Mouse (Mus musculus) embryo, embryonic 10.5 days (tissue): ENCODE data around the gene Il13.

Experiments
- DNase-seq: peaks from one replicate; pipeline ENCODE4 v3.0.0-alpha.2; 2015; ENCODE audit warnings: low spot score

Gene Il13

GRCm38 (mm10) chr11:53634556-53634955, at the start of gene Il13:
TSS of gene Il13 (minus strand) at chr11:53634702.
- no peak for DNase-seq

DNA sequence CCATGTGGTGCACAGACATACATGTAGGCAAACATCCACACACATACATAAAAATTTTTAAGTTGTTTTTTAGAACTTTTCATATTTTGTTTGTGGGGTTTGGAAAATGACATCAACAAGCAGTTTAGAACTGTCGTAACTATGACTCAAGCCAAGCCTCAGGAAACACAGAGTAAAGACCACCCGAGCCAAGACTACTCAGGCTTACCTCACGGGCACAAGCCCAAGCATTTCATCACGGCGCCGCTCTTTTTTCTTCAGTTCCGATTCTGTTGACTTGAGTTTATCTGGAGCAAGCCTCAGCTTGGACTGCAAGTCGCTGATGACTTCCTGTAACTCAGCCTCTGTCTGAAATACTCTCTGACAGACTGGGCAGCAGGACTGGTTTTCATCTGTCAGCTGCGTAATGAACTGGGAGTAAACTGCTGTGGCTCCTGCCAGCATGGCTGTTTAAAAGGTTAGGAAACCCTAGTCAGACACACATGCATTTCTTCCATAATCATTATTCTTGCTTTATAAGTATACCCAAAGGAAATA, 48.6 kb upstream of the Il13 start:
- no peak for DNase-seq

GRCm38 (mm10) chr11:53682170-53682569, 47.7 kb upstream of the Il13 start:
- DNase-seq: no peak

DNA sequence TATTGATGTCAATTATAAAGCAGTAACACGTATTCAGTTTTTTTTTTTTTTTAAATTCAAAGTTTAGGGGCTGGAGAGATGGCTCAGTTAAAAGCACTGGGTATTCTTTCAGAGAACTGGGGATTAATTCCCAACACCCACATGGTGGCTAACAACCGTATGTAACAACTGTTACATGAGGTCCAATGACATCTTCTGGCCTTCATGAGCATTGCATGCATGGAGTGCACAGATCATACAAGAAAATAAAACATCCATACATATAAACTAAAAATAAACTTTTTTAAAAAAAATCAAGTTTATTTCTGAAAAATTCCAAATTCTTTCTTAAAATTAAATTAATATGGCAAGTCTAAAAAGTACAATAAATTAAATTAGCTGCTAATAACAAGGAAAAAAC, 47.2 kb upstream of the Il13 start:
- DNase-seq: no peak

DNA sequence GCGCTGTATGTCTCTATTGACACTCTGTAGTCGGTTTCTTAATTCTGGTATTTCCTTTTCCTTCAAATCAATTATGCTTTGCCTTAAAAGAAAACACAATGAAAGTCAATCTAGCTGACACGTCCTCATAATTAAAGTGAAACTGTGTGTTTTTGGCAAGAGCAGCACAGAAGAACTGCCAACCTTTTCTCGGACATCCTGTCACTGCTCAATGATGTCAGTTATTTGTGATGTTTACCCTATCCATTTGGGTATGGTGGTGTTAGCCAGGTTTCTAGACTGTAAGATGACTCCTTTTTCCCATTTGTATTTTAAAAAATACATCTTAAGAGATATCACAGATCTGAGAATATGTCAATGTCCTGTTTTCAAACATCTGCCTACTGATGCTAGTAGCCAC, 45.6 kb upstream of the Il13 start:
- no peak for DNase-seq

- DNase-seq: no peak
These were observed 36.9 kb upstream of the Il13 start for GRCm38 (mm10) chr11:53671414-53671813.

DNA sequence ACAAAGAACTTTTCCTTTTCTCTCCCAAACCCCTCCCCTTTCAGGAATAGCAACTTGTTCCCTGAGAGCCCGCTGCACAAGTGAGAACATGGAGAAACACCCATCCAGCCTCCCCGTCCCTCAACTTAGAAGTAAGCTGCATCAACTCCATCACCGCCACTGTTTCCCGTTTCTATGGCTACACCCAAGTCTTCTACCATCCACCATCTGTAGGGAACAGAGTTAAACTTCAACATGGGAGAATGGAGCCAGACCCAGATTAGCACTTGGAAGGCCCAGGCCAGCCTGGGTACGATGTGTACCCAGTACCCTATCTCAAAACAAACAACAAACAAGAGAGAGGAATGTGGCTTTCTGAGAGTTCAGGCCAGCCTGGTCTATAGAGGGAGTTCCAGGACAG, 29.6 kb upstream of the Il13 start:
- DNase-seq: no peak

- no peak for DNase-seq
These were observed 28.5 kb upstream of the Il13 start for GRCm38 (mm10) chr11:53662794-53663674.

GRCm38 (mm10) chr11:53657828-53658227, 23.3 kb upstream of the Il13 start:
- no peak for DNase-seq

DNA sequence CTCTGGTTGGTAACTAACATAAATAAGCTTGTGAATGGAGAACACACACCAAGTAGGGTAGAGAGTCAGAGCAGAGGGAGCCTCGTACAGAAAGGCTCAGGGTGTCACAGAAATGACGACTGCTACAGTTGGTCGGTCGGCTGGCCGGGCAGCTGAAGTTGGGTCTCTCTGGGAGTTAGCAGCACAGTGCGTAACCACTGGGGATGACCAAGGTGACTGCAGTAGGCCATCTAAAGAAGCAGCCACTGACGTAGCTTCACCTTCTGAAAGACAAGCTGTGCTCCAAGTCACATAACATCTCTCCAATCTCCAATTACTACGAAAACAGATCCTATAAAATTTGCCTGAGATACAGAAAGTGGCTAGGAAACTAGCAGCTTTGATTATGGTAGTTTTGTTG, 22.9 kb upstream of the Il13 start:
- no peak for DNase-seq

DNA sequence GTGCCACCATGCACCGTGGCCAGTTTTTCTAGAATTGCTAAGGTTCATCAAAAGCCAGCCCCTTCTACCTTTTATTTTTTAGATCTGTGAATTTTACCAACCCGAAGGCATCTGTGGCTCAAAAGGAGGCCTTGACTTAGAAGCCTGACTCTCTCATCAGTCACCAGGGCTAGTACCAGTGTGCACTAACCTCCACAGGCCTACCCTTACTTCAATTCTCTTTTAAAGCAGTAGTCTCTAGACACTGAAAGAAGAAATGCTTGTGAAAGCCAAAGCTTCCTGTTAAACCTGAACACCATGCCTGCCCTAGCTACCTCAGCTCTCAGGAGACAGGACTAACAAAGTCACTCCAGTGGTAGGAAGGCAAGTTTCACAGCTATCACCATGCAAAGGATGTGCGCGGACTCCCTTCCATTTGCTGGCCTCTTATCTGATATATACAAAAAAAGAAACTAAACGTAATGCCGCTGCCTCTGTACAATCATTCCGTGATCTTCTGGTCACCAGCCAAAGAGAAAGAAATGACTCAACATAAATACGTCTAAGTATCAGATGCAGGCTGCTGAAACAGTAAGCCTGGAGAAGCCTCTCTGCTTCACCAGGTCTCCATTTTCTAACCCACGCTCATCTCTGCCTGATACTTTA, 22.2 kb upstream of the Il13 start:
- no peak for DNase-seq

DNA sequence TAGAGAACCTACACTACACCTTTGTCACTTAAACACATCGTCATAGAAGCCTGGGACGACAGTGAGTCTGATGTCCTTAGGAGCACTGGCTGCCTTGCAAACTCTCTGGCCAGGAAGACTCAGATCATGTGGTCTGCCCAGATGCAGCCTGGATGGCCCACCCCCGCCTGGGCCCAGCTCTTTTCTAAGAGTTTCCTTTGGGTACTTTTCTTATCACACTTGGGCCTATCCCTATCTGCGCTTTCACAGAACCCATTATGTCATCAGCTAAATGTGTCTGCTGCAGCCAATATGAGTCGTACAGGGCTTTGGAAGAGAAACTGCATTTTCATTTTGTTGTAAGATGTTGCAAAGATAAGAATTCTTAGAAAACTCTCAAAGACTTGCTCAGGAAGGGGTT, 20.5 kb upstream of the Il13 start:
- no peak for DNase-seq

DNA sequence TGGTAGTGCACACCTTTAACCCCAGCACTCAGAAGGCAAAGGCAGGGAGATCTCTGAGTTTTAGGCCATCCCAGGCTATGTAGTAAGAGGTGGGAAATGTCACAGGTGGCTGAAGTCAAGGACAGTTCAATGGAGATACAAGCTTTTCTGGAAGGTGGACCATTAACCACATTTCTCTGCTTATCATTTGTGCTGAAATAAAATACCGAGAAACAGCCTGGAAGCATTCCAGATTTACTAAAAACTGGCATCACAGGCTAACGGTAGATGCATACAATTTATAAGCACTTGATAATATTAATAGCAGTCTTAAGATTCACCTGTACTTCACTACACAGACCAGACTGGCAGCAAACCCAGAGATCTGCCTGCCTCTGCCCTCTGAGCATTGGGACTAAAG, 17.9 kb upstream of the Il13 start:
- DNase-seq: no peak

GRCm38 (mm10) chr11:53651441-53651840, 16.9 kb upstream of the Il13 start:
- no peak for DNase-seq

DNA sequence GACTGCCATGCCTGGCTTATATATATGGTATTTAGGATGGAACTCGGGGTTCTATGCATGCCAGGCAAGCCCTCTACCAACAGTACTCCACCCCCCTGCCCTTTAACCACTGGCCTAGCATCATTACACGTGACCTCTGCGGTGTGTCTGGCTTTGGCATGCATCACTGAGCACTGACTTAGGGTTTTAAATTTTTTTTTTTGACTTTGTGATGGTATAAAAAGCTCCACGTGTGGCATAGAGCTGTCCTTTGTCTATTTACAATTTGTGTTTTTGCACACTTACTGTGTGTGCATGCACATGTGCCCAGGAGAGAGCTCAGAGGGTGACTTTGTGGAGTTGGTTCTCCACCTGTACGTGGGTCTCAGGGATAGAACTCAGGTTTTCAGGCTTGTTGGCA, 9.5 kb upstream of the Il13 start:
- DNase-seq: no peak

- DNase-seq: no peak
These were observed 8.3 kb upstream of the Il13 start for GRCm38 (mm10) chr11:53642744-53643279.

GRCm38 (mm10) chr11:53637803-53638260, 3.3 kb upstream of the Il13 start:
- no peak for DNase-seq

GRCm38 (mm10) chr11:53637046-53637802, 2.7 kb upstream of the Il13 start:
- peak; percentile 62 for DNase-seq

GRCm38 (mm10) chr11:53636183-53636646, 1.7 kb upstream of the Il13 start:
- DNase-seq: peak; percentile 39

DNA sequence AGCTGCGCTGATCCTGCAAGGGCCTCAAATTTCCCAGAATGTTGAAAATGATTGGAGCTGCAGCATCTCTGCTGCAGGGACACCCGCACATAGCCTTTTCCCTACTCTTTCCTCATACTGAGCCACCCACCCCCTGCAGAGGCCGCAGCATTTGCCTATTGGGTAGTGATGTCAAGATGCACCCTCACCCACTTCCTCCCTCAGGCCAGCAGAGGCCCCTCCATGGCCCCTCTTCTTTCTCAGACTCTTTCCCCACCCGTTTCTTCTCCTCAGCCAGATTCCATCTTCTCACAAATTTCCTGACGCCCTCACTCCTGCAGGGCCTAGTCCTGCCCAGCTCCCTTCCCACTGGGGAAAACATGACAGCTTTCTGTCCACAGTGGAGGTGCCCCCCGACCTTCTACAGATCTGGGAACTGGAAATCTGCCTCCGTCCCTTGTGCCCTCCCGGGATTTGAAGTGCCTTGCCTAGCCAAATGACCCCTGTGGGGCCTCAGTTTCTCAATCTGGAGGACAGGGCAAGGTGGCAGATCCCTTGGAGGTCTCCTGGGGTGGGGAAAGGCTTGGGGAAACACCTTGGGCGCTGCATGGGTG, 1.2 kb upstream of the Il13 start:
- no peak for DNase-seq

DNA sequence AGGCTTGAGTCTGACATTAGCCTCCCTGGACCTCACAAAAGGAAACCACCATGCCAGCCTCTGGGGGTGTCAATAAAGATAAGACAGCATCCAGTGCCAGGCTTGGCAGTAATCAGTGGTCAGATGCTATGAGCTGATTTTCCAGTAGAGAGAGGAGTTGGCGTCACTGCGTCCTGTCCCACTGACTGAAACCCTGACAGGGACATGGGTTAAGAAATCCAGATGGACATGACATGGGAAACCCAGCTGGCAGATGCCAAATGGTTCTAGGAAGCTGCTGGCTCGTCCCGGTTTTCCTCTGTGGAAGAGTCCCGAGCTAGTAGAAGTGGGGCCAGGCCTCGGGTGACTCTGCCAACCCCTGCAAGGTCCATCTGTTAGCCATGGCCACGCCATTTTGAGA, 858 bp downstream of the Il13 start:
- DNase-seq: no peak
